13 mouse cellular contexts compared by ENCODE assay signal in genomic region chr15:82158243-82159035, GRCm38 (mm10). TPM values are rescaled to one million over a fixed set of nuclear protein-coding genes. Genes with fewer than 3 reads are reported as not detected.
DNase-seq lines count a peak whose midpoint lies in the region; ATAC-seq lines count a peak whose summit lies in the region.
"Had no signal": no experiment of that assay in that cellular context is flagged by ENCODE, and none has a peak within 500 bp of the region (broad histone marks: within the 10 kb centered on the region; RNA-seq: fewer than 3 reads in every experiment).

No protein-coding gene starts in this region.

- H3K4me3 ChIP-seq in hindbrain, embryonic 10.5 days: no peak overlapping the region
- no peak overlapping the region for H3K4me3 ChIP-seq in hindbrain, embryonic 11.5 days (ENCODE audit: low read depth, low read length)
- H3K4me3 ChIP-seq in intestine, embryonic 16.5 days (ENCODE audit: low read length): no peak overlapping the region
- no peak overlapping the region for H3K4me3 ChIP-seq in stomach, embryonic 14.5 days (ENCODE audit: low read depth, low read length)

- peaks cover 60% of the 10 kb centered on the region for H3K36me3 ChIP-seq in hindbrain, embryonic 10.5 days
- H3K36me3 ChIP-seq in hindbrain, embryonic 11.5 days (ENCODE audit: control insufficient read depth, insufficient read depth, low read length): no peaks in the 10 kb centered on the region
- H3K36me3 ChIP-seq in intestine, embryonic 16.5 days (ENCODE audit: control insufficient read depth, insufficient read depth, low read length): peaks cover 2% of the 10 kb centered on the region
- H3K36me3 ChIP-seq in stomach, embryonic 14.5 days (ENCODE audit: control insufficient read depth, insufficient read depth, low read length): no peaks in the 10 kb centered on the region

- H3K9ac ChIP-seq in hindbrain, embryonic 11.5 days (ENCODE audit: low read depth, low read length): no peak overlapping the region
- peak overlapping the region; percentile 27 for H3K9ac ChIP-seq in intestine, embryonic 16.5 days (ENCODE audit: low read depth, low read length)
- no peak overlapping the region for H3K9ac ChIP-seq in stomach, embryonic 14.5 days (replicated peaks; ENCODE audit: low read depth, low read length)

- DNase-seq in hindbrain, embryonic 10.5 days (ENCODE audit: low spot score): no peak
- DNase-seq in hindbrain, embryonic 11.5 days (ENCODE audit: low spot score): no peak
- peak; percentile 43 for DNase-seq in lung, postnatal 10 days
- no peak for DNase-seq in lung, adult 18-20 months
- DNase-seq in spleen, adult 12 weeks (ENCODE audit: low spot score): no peak
- DNase-seq: cerebellum, postnatal 14 days; left cerebral cortex, postnatal 4 days; right cerebral cortex, postnatal 14 days had no signal

- H3K27ac ChIP-seq in hindbrain, embryonic 10.5 days: peak overlapping the region; percentile 41; the same call in 1 of the 2 replicates
- H3K27ac ChIP-seq in hindbrain, embryonic 11.5 days (ENCODE audit: low read depth, low read length): no peak overlapping the region
- peak overlapping the region; percentile 75 for H3K27ac ChIP-seq in intestine, embryonic 16.5 days (ENCODE audit: low read length)
- peak overlapping the region; percentile 89 for H3K27ac ChIP-seq in stomach, embryonic 14.5 days (ENCODE audit: low read length)

- H3K27me3 ChIP-seq in hindbrain, embryonic 10.5 days (ENCODE audit: insufficient read depth, poor library complexity, severe bottlenecking): no peaks in the 10 kb centered on the region
- no peaks in the 10 kb centered on the region for H3K27me3 ChIP-seq in hindbrain, embryonic 11.5 days (ENCODE audit: control insufficient read depth, insufficient read depth, low read length)
- H3K27me3 ChIP-seq in intestine, embryonic 16.5 days (replicated peaks; ENCODE audit: control insufficient read depth, insufficient read depth, low read length): no peaks in the 10 kb centered on the region
- no peaks in the 10 kb centered on the region for H3K27me3 ChIP-seq in stomach, embryonic 14.5 days (ENCODE audit: control insufficient read depth, insufficient read depth, low read length)

- H3K9me3 ChIP-seq in hindbrain, embryonic 10.5 days: no peaks in the 10 kb centered on the region
- H3K9me3 ChIP-seq in hindbrain, embryonic 11.5 days (ENCODE audit: control insufficient read depth, low read length): no peaks in the 10 kb centered on the region
- no peaks in the 10 kb centered on the region for H3K9me3 ChIP-seq in intestine, embryonic 16.5 days (ENCODE audit: control insufficient read depth, low read length)
- H3K9me3 ChIP-seq in stomach, embryonic 14.5 days (ENCODE audit: control insufficient read depth, low read depth, low read length): no peaks in the 10 kb centered on the region

- ATAC-seq in hindbrain, embryonic 11.5 days (ENCODE audit: low FRiP score): no peak
- 0 out of 2 replicates have a peak, but pooled peaks have one; percentile 16 for ATAC-seq in intestine, embryonic 16.5 days
- no peak for ATAC-seq in stomach, embryonic 14.5 days (ENCODE audit: insufficient number of reproducible peaks, insufficient read depth, low FRiP score, low read depth)
- ATAC-seq in megakaryocyte progenitor cell, adult 5-6 weeks (replicated peaks; ENCODE audit: poor library complexity): no peak

- H3K4me1 ChIP-seq in hindbrain, embryonic 10.5 days (replicated peaks): peaks cover 69% of the 10 kb centered on the region
- H3K4me1 ChIP-seq in hindbrain, embryonic 11.5 days (replicated peaks; ENCODE audit: control insufficient read depth, insufficient read depth, low read length): peaks cover 5% of the 10 kb centered on the region; the same call in 1 of the 2 replicates
- peaks cover 59% of the 10 kb centered on the region for H3K4me1 ChIP-seq in intestine, embryonic 16.5 days (ENCODE audit: control insufficient read depth, insufficient read depth, low read length)
- H3K4me1 ChIP-seq in stomach, embryonic 14.5 days (ENCODE audit: control insufficient read depth, insufficient read depth, low read length): peaks cover 44% of the 10 kb centered on the region

- H3K4me2 ChIP-seq in hindbrain, embryonic 11.5 days (replicated peaks; ENCODE audit: low read depth, low read length): no peak overlapping the region
- H3K4me2 ChIP-seq in intestine, embryonic 16.5 days (ENCODE audit: low read depth, low read length): peak overlapping the region; percentile 7; the same call in 1 of the 2 replicates
- no peak overlapping the region for H3K4me2 ChIP-seq in stomach, embryonic 14.5 days (replicated peaks; ENCODE audit: low read depth, low read length)
- H3K4me2 ChIP-seq: heart, embryonic 11.5 days had no signal

- 80% methylated on average over 17 of the region's 17 CpGs for WGBS in hindbrain, embryonic 10.5 days
- WGBS in hindbrain, embryonic 11.5 days: 74% methylated on average over 17 of the region's 17 CpGs
- 36% methylated on average over 17 of the region's 17 CpGs for WGBS in intestine, embryonic 16.5 days
- WGBS in stomach, embryonic 14.5 days: 35% methylated on average over 17 of the region's 17 CpGs

RNA-seq across cellular contexts. Expression of gene Srebf2, which starts 11.5 kb away (rescaled TPM):
- 211 and 242 TPM in 2 replicates for polyA plus RNA-seq in hindbrain, embryonic 10.5 days (2016; fragmentation: Nextera tagmentation; extraction: Ambion mirVana)
- 143 and 144 TPM in 2 replicates for polyA plus RNA-seq in hindbrain, embryonic 11.5 days (2014; fragmentation: Nextera tagmentation; extraction: Ambion mirVana)
- 138 and 141 TPM in 2 replicates for polyA plus RNA-seq in intestine, embryonic 16.5 days (2015; fragmentation: Nextera tagmentation; extraction: Ambion mirVana)
- polyA plus RNA-seq in stomach, embryonic 14.5 days (2014; fragmentation: Nextera tagmentation; extraction: Ambion mirVana): 128 and 133 TPM in 2 replicates
- total RNA-seq in megakaryocyte progenitor cell, adult 5-6 weeks (2015): 24.7 and 28.3 TPM in 2 replicates
- total RNA-seq in megakaryocyte progenitor cell, adult 5-6 weeks (2017): 21.0 and 23.7 TPM in 2 replicates

RNA-seq across cellular contexts. Expression of gene Ccdc134, which starts 30.7 kb away (rescaled TPM):
- polyA plus RNA-seq in hindbrain, embryonic 10.5 days (2016; fragmentation: Nextera tagmentation; extraction: Ambion mirVana): 19.6 and 23.4 TPM in 2 replicates
- polyA plus RNA-seq in hindbrain, embryonic 11.5 days (2014; fragmentation: Nextera tagmentation; extraction: Ambion mirVana): 17.0 and 17.2 TPM in 2 replicates
- polyA plus RNA-seq in intestine, embryonic 16.5 days (2015; fragmentation: Nextera tagmentation; extraction: Ambion mirVana): 9.8 and 11.6 TPM in 2 replicates
- polyA plus RNA-seq in stomach, embryonic 14.5 days (2014; fragmentation: Nextera tagmentation; extraction: Ambion mirVana): 17.7 and 18.4 TPM in 2 replicates
- total RNA-seq in megakaryocyte progenitor cell, adult 5-6 weeks (2015): 5.5 and 10.4 TPM in 2 replicates
- 19.6 and 29.7 TPM in 2 replicates for total RNA-seq in megakaryocyte progenitor cell, adult 5-6 weeks (2017)

RNA-seq across cellular contexts. Expression of gene Shisa8, which starts 54.2 kb away (rescaled TPM):
- polyA plus RNA-seq in hindbrain, embryonic 10.5 days (2016; fragmentation: Nextera tagmentation; extraction: Ambion mirVana): 1.6 and 1.8 TPM in 2 replicates
- 1.0 and 1.9 TPM in 2 replicates for polyA plus RNA-seq in hindbrain, embryonic 11.5 days (2014; fragmentation: Nextera tagmentation; extraction: Ambion mirVana)
- 0.06 and 0.09 TPM in 2 replicates for polyA plus RNA-seq in intestine, embryonic 16.5 days (2015; fragmentation: Nextera tagmentation; extraction: Ambion mirVana)
- polyA plus RNA-seq in stomach, embryonic 14.5 days (2014; fragmentation: Nextera tagmentation; extraction: Ambion mirVana): 0.30 and 0.39 TPM in 2 replicates
- 0.10 and 0.12 TPM in 2 replicates for total RNA-seq in megakaryocyte progenitor cell, adult 5-6 weeks (2015)
- total RNA-seq in megakaryocyte progenitor cell, adult 5-6 weeks (2017): 0.27 and 3.2 TPM in 2 replicates
- total RNA-seq: monocyte, adult 5-6 weeks had no signal
